Mouse (Mus musculus) embryonic facial prominence, embryonic 10.5 days (tissue): Measurements from ENCODE around the gene C330007P06Rik. TPM values are rescaled to one million over a fixed set of nuclear protein-coding genes. Genes with fewer than 3 reads are reported as not detected.

ENCODE experiments used
- DNase-seq: peaks from one replicate; pipeline ENCODE4 v3.0.0-alpha.2; 2017; ENCODE audit warnings: low spot score
- H3K27ac ChIP-seq: fragments of 300-500 bp; sonication (generic); replicated peaks from 2 replicates; pipeline ENCODE4 v1.5.1; 2016; ENCODE audit warnings: mild to moderate bottlenecking
- H3K27me3 ChIP-seq: fragments of 300-500 bp; sonication (generic); replicated peaks from 2 replicates; pipeline ENCODE4 v1.6.1; 2016; ENCODE audit warnings: low read depth, mild to moderate bottlenecking; ENCODE audit not compliant: poor library complexity, severe bottlenecking
- H3K36me3 ChIP-seq: fragments of 300-500 bp; sonication (generic); replicated peaks from 2 replicates; pipeline ENCODE4 v1.6.1; 2016; ENCODE audit warnings: mild to moderate bottlenecking, moderate library complexity
- H3K4me1 ChIP-seq: fragments of 300-500 bp; sonication (generic); 2 replicates; pipeline ENCODE4 v1.6.1; 2016
- H3K4me3 ChIP-seq: fragments of 300-500 bp; sonication (generic); 2 replicates; pipeline ENCODE4 v1.5.1; 2016; ENCODE audit warnings: mild to moderate bottlenecking, moderate library complexity
- H3K9me3 ChIP-seq: fragments of 300-500 bp; sonication (generic); 2 replicates; pipeline ENCODE4 v1.6.1; 2016; ENCODE audit warnings: mild to moderate bottlenecking
- WGBS: fragments of 180-500 bp; shearing (Covaris S2); methylation state at CpG from one replicate; pipeline ENCODE4 v1.1.7; 2016; 5-methylcytosine and 5-hydroxymethylcytosine counted together
- polyA plus RNA-seq: library from polyadenylated mRNA; unstranded; fragments of >200 nt; fragmentation: Nextera tagmentation; extraction: Ambion mirVana; gene quantifications from 2 replicates; pipeline ENCODE4 v1.2.1, GENCODE M21; 2016

Gene C330007P06Rik
- polyA plus RNA-seq, 1 experiment from 2014 or later = 35.4 TPM

GRCm38 (mm10) chrX:36777694-36778093 is 96.2 kb downstream of the C330007P06Rik start:
- no peaks in the 10 kb centered on the region for H3K9me3 ChIP-seq
- 71% methylated on average over 4 of the region's 4 CpGs for WGBS
- no peak overlapping the region for H3K4me3 ChIP-seq
- H3K4me1 ChIP-seq = no peaks in the 10 kb centered on the region
- no peaks in the 10 kb centered on the region for H3K27me3 ChIP-seq
- H3K36me3 ChIP-seq = no peaks in the 10 kb centered on the region
- no peak overlapping the region for H3K27ac ChIP-seq
- no peak for DNase-seq

- H3K27ac ChIP-seq = no peak overlapping the region
- WGBS = 92% methylated on average over 5 of the region's 5 CpGs
Measured at GRCm38 (mm10) chrX:36775520-36775919, 98.4 kb downstream of the C330007P06Rik start.

More at GRCm38 (mm10) chrX:36775520-36775919, 98.4 kb downstream of the C330007P06Rik start:
- DNase-seq = no peak
- H3K27me3 ChIP-seq = no peaks in the 10 kb centered on the region
- no peaks in the 10 kb centered on the region for H3K9me3 ChIP-seq
- H3K36me3 ChIP-seq = no peaks in the 10 kb centered on the region
- H3K4me1 ChIP-seq = no peaks in the 10 kb centered on the region
- H3K4me3 ChIP-seq = no peak overlapping the region

Other genes starting within 250 kb of the C330007P06Rik start
- 2.7 and 2.9 TPM in 2 replicates for gene Akap17b, start 228.7 kb downstream of the C330007P06Rik start, polyA plus RNA-seq
- gene Slc25a43, start 130.5 kb downstream of the C330007P06Rik start, polyA plus RNA-seq = 1.1 and 2.0 TPM in 2 replicates
- gene Slc25a5, start 78.5 kb downstream of the C330007P06Rik start, polyA plus RNA-seq = 764 and 848 TPM in 2 replicates
- 126 and 130 TPM in 2 replicates for gene Ube2a, start 211 bp downstream of the C330007P06Rik start, polyA plus RNA-seq
- gene Nkrf, start 28.8 kb upstream of the C330007P06Rik start, polyA plus RNA-seq = 2.4 and 2.5 TPM in 2 replicates
- gene Sept6, start 117.7 kb upstream of the C330007P06Rik start, polyA plus RNA-seq = 37.5 and 40.5 TPM in 2 replicates
- not detected in 2 replicates for gene Sowahd, start 174.7 kb upstream of the C330007P06Rik start, polyA plus RNA-seq
- gene Rpl39, start 211.3 kb upstream of the C330007P06Rik start, polyA plus RNA-seq = 474 and 495 TPM in 2 replicates
- 17.2 and 19.0 TPM in 2 replicates for gene Upf3b, start 236.2 kb upstream of the C330007P06Rik start, polyA plus RNA-seq